Mouse (Mus musculus) cerebellum, adult (tissue): Measurements from ENCODE around the gene Sln.

Experiments
- ATAC-seq: cut with Nextera tagmentation; 2 replicates; pipeline ENCODE4 v1.9.2; 2017; ENCODE audit warnings: mild to moderate bottlenecking, moderate library complexity, mixed read lengths; ENCODE audit not compliant: insufficient number of reproducible peaks, low FRiP score, low TSS enrichment

Gene Sln

DNA sequence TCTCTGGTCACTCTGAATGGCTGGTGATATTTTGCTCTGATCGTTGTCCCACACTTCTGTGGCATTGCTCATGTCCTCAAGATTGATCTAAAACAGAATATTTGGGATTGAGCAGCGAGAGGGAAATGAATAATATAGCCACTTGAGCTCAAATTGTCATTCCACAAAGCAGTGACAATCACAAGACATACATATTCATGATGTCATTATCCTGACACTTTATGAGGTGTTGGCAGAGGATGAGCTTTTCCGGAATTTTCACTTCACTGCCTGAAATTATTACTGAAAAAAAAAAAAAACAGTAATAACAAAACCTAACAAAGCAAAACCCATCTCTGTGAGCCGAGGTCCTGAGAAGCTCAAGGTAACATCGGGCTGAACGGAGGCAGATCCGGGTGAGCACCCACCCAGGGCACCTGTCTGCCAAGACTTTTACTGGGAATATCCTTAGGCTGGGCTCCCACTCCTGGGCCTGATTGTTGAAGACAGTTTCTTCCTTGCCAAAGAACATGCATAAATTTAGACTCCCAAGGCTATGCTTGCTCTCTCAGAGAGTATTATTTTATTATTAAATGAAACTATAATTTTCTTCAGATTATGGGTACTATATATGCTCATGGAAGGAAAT, 53.4 kb downstream of the Sln start:
- ATAC-seq = no peak
